Comparison of ENCODE assay signal across 9 mouse cellular contexts in the genomic region with DNA sequence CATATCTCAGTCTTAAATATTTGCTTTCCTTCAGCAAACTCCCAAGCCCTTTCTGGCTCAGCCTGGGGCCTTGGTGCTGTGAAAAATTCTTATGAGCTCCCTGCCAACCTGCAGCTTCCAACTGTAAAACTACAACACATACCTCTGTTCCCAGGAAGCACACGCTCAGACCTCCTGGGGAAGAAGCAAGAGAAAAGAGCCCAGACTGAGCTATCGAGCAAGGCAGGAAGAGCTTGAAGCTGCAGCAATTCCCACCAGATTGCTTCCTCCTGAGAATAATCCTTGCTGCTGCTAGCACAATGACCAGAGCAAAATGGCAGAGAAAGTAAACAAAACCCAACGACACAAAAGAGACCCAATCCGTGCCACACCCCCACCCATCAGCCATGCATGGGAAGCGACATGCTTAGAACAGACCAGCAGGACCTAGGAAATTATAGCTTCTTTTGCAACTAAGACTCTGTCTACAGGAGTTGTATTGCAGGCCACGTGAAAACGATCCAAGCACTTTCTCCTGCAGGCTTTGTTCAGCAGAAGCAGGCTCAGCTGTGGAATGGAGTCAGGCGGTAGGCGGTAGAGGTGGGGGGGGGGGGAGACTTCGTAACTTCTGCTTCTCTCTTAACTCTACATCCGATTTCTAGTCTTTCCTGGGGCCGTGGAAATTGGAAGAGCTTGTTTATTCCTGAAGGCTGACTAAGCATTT. TPM values are rescaled to one million over a fixed set of nuclear protein-coding genes. Genes with fewer than 3 reads are reported as not detected.
DNase-seq lines count a peak whose midpoint lies in the region; ATAC-seq and TF ChIP-seq lines count a peak whose summit lies in the region.
"Had no signal": no experiment of that assay in that cellular context is flagged by ENCODE, and none has a peak within 500 bp of the region (broad histone marks: within the 10 kb centered on the region; RNA-seq: fewer than 3 reads in every experiment).

Gene Ipcef1 (minus strand): TSS at position 164 of the 703 bp plus-strand sequence.

- 20% methylated on average over 12 of the region's 12 CpGs for WGBS in hindbrain, embryonic 13.5 days
- 8% methylated on average over 12 of the region's 12 CpGs for WGBS in stomach, postnatal 0 days

- H3K4me2 ChIP-seq in hindbrain, embryonic 13.5 days, result peak within 1 kb of the TSS; percentile 20; the same call in 1 of the 2 replicates
- H3K4me2 ChIP-seq in stomach, postnatal 0 days (replicated peaks; ENCODE audit: low read depth), result peak within 1 kb of the TSS; percentile 30; the same call in 1 of the 2 replicates
- H3K4me2 ChIP-seq: liver, embryonic 15.5 days had no signal

- H3K9ac ChIP-seq in hindbrain, embryonic 13.5 days, result no peak within 1 kb of the TSS
- no peak within 1 kb of the TSS; the same call in 1 of the 2 replicates for H3K9ac ChIP-seq in stomach, postnatal 0 days (ENCODE audit: low read length)
- H3K9ac ChIP-seq: liver, embryonic 15.5 days had no signal

- H3K4me3 ChIP-seq in hindbrain, embryonic 13.5 days, result no peak within 1 kb of the TSS
- H3K4me3 ChIP-seq in stomach, postnatal 0 days (ENCODE audit: low read depth, low read length), result no peak within 1 kb of the TSS; the same call in 1 of the 2 replicates
- H3K4me3 ChIP-seq: liver, embryonic 15.5 days had no signal

- peak; percentile 31 for DNase-seq in brain, adult 2 months (ENCODE audit: low read depth, low spot score)
- no peak for DNase-seq in left cerebral cortex, postnatal 4 days
- DNase-seq in stomach, postnatal 0 days (ENCODE audit: low spot score), result peak; percentile 50
- no peak for DNase-seq in urinary bladder, postnatal 4 days (ENCODE audit: low spot score in 2 of 2)
- no peak for DNase-seq in heart, adult 9 months (ENCODE audit: low spot score in 2 of 2)

- no peaks in the 10 kb centered on the region for H3K9me3 ChIP-seq in hindbrain, embryonic 13.5 days
- H3K9me3 ChIP-seq in stomach, postnatal 0 days (ENCODE audit: control insufficient read depth, low read length), result no peaks in the 10 kb centered on the region
- H3K9me3 ChIP-seq: liver, embryonic 15.5 days had no signal

- TF ChIP-seq CTCF in stomach, postnatal 0 days (IDR thresholded peaks at IDR 0.05; ENCODE audit: low read depth), result no peak

- peaks cover 6% of the 10 kb centered on the region; the same call in 1 of the 2 replicates for H3K4me1 ChIP-seq in hindbrain, embryonic 13.5 days (replicated peaks)
- H3K4me1 ChIP-seq in stomach, postnatal 0 days (replicated peaks; ENCODE audit: control insufficient read depth, insufficient read depth), result no peaks in the 10 kb centered on the region; the same call in 1 of the 2 replicates
- H3K4me1 ChIP-seq: liver, embryonic 15.5 days had no signal

- intact Hi-C loops in left cerebral cortex, postnatal 4 days (cut with DNase I), result no loop called here

- no peak for ATAC-seq in CD4-positive, CD25-positive, alpha-beta regulatory T cell, adult 4 months
- no peak for ATAC-seq in hindbrain, embryonic 13.5 days (ENCODE audit: low FRiP score)
- peak; percentile 76 for ATAC-seq in stomach, postnatal 0 days (ENCODE audit: low FRiP score, low TSS enrichment)
- no peak for ATAC-seq in megakaryocyte-erythroid progenitor cell, adult 5-6 weeks (replicated peaks; ENCODE audit: low FRiP score, low TSS enrichment, poor library complexity, severe bottlenecking)

- no peaks in the 10 kb centered on the region for H3K36me3 ChIP-seq in hindbrain, embryonic 13.5 days
- no peaks in the 10 kb centered on the region for H3K36me3 ChIP-seq in stomach, postnatal 0 days (ENCODE audit: control insufficient read depth, insufficient read depth, low read length)
- H3K36me3 ChIP-seq: liver, embryonic 15.5 days had no signal

- no peak for TF ChIP-seq EP300 in stomach, postnatal 0 days (optimal IDR thresholded peaks at IDR 0.05)

- H3K27me3 ChIP-seq in hindbrain, embryonic 13.5 days, result no peaks in the 10 kb centered on the region
- H3K27me3 ChIP-seq in stomach, postnatal 0 days (ENCODE audit: control insufficient read depth, insufficient read depth, low read length), result no peaks in the 10 kb centered on the region
- H3K27me3 ChIP-seq: liver, embryonic 15.5 days had no signal

- no peak within 1 kb of the TSS for H3K27ac ChIP-seq in hindbrain, embryonic 13.5 days
- H3K27ac ChIP-seq in stomach, postnatal 0 days (replicated peaks), result peak within 1 kb of the TSS; percentile 79
- H3K27ac ChIP-seq: liver, embryonic 15.5 days had no signal

RNA-seq across cellular contexts. Expression of gene Ipcef1, which starts in this region (rescaled TPM):
- polyA plus RNA-seq in CD4-positive, CD25-positive, alpha-beta regulatory T cell, adult 4 months (2017; shearing (Covaris generic)), result 100 to 1,000 TPM; 101 to 123 TPM
- polyA plus RNA-seq in hindbrain, embryonic 13.5 days (2015; fragmentation: Nextera tagmentation; extraction: Ambion mirVana), result 0.69 and 1.3 TPM in 2 replicates
- 10 to 100 TPM; 25.9 to 26.0 TPM for total RNA-seq in left cerebral cortex, postnatal 4 days (2021)
- polyA plus RNA-seq in stomach, postnatal 0 days (2015; fragmentation: Nextera tagmentation; extraction: Ambion mirVana), result 0.30 and 0.35 TPM in 2 replicates
- 2.5 and 9.7 TPM in 2 replicates for total RNA-seq in megakaryocyte-erythroid progenitor cell, adult 5-6 weeks (2014; fragmentation: Nextera tagmentation)
- total RNA-seq in megakaryocyte-erythroid progenitor cell, adult 5-6 weeks (2017), result 1.4 and 6.4 TPM in 2 replicates

Comparison
In these comparisons a context has a peak if more than half of its experiments do, and no peak if none do; other contexts are left out.
1. RNA of gene Ipcef1 (polyA plus RNA-seq): 101 to 123 TPM in CD4-positive, CD25-positive, alpha-beta regulatory T cell, adult 4 months; 0.69 to 1.3 TPM in hindbrain, embryonic 13.5 days and 0.30 to 0.35 TPM in stomach, postnatal 0 days; every median in the first group is over 10 times any median in the second.
2. Peak in DNase-seq, ATAC-seq, H3K27ac ChIP-seq and H3K4me2 ChIP-seq in stomach, postnatal 0 days; RNA of the gene not detected or under 1 TPM.